Mouse (Mus musculus) heart, adult 8-10 months (tissue): Measurements from ENCODE around the gene Bptf. TPM values are rescaled to one million over a fixed set of nuclear protein-coding genes. Genes with fewer than 3 reads are reported as not detected.
"Not testable (repeated sequence)": the region's sequence is repeated elsewhere in the genome, so short reads cannot be mapped to it uniquely, and the experiment has no call there.

Source experiments
- DNase-seq: peaks from one replicate; pipeline ENCODE4 v3.0.0; 2022; ENCODE audit warnings: low spot score
- total RNA-seq, 4 experiments: library from RNA; stranded (reverse); gene quantifications; 2 replicates each; pipeline ENCODE4 v1.2.4; 2022

The Bptf gene
- 10 to 100 TPM; 24.8 to 30.3 (median 28.6) TPM for total RNA-seq

DNA sequence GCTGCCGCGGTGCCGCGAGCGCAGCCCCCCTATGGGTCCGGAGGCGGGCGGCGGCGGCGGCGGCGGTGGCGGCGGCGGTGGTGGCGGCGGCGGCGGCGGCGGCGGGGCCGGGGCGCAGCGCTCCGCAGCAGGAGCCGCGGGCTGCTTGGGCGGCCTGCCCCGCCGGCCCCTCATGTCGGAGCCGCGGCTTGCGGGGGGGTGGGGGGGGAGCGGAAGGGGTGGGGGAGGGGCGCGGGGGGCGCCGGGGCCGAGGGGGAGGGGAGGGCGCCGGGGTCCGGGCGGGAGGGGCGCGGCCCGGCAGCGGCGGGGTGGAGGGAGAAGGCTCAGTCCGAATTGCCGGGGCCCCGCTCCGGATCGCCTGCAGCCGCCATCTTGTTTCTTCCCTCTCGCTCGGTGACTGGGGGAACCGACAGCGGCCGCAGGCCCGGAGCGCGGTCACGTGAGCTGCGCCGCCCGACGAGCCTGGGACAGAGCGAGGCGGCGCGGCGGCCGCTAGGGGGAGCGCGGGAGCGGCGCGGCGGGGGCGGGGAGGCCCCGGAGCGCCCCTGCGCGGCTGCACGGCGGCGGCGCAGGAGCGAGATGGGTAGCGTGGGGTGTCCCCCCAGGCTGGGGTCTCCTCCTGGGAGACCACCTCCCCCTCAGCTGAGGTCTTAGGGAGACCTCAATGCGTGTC, at the start of gene Bptf:
Gene Bptf (minus strand): TSS at position 379 of the 673 bp plus-strand sequence.
- DNase-seq, result peak; percentile 76

DNA sequence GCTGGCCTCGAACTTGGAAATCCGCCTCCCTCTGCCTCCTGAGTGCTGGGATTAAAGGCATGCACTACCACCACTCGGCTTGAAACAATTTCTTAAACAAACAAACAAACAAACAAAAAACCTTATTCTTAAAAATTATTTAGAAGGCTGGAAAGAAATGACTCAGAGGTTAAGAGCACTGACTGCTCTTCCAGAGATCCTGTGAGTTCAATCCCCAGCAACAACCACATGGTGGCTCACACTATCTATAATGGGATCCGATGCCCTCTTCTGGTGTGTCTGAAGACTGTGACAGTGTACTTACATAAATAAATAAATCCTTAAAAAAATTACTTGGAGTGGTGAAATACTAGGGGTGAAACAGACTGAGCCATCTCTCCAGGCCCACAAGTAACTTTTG, 29.3 kb upstream of the Bptf start:
- no peak for DNase-seq

DNA sequence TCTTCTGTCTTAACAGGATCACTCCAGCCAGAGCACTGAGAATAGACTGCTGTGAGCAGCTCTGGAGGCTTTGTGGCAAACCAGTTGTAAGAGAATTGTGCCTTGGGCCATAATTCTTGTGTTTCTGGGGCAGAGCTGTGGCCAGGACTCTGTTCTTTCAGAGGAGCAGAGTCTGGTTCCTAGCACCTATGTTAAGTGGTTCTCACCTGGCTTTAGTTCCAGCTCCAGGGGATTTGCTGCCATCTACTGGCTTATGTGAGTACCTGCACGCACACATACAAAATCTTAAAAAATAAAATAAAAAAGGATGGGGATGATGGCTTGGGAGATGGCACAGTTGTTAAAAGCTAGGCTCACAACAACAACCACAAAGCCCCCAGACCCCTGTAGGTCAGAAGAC, 27.1 kb upstream of the Bptf start:
- no peak for DNase-seq

DNA sequence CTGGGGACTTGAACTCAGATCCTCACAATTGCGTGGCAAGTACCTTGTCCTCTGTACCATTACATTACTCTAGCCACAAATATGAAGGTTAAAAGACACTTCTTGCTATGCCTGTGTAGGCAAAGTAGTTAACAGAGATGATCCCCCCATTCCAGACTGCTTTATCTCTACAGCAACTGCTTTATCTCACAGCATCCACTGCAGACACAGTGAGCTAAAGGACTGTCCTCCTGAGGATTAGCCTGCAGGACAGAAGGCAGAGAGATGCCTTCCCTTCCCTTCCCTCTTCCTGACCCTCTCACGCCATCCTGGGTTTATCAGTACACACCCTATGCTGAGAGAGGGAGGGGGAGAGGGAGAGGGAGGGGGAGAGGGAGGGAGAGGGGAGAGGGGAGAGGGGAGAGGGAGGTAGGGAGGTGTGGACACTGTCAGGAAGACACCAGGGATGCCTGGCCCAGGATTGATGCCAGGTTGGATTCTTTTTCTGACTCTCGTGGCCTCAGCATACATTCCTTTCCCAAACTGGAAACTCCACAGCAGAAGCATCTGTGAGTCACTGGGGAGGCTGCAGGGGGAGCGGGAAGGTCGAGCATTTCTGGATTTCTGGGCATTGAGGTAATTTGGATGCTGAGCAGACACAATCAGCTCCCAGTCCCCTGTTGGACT, 25.2 kb upstream of the Bptf start:
- no peak for DNase-seq

- DNase-seq, result no peak
These were observed 23.4 kb upstream of the Bptf start for GRCm38 (mm10) chr11:107155292-107155691.

DNA sequence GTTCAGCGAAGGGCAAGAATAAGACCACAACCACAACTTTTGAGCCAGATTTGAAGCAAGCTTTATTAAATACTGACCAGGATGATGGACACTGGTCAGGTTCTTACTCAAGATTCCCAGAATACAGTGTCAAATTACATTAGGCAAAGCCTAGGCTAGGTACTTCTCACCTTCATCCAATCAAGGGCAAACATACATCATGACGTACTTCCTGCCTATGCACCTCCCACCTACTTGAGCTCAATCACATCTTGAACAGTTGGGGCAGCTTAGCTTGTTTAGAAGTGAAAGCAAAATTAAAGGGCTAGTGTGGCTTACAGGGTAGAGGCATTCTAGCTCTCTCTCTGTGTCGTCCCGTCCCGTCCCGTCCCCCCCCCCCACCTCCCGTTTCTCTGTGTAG, 22.5 kb upstream of the Bptf start:
- DNase-seq, result no peak

DNA sequence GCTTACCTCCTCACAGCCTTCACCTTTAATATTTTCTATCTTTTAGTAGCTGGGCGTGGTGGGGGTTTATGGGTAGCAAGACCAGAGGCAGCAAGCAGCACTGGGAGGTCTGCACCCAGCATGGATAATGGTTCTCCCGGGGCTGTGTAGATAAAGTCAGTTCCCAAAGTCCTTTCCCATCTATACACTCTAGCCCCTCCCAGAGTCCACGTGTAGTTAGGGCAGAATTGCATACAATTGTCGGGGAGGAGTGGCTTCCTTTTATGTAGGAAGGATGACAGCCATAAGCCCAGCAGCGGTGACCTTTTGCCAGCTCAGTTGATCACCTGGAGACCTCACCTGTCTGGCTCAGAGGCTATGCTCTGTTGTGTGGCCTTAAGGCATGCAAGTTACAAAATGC, 21.7 kb upstream of the Bptf start:
- DNase-seq, result no peak

GRCm38 (mm10) chr11:107151809-107152208, 19.9 kb upstream of the Bptf start:
- DNase-seq, result no peak

DNA sequence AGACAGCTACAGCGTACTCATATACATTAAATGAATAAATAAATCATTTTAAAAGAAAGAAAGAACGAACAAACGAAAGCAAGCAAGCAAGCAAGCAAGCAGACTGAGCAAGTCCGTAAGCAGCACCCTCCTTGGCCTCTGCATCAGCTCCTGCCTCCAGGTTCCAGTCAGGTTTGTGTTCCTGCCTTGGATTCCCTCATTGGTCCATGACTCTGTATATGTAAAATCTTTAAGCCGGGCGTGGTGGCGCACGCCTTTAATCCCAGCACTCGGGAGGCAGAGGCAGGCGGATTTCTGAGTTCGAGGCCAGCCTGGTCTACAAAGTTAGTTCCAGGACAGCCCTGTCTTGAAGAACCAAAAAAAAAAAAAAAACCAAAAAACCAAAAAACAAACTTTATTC, 12.0 kb upstream of the Bptf start:
- not testable (repeated sequence) for DNase-seq

GRCm38 (mm10) chr11:107142382-107142781, 10.5 kb upstream of the Bptf start:
- DNase-seq, result no peak

DNA sequence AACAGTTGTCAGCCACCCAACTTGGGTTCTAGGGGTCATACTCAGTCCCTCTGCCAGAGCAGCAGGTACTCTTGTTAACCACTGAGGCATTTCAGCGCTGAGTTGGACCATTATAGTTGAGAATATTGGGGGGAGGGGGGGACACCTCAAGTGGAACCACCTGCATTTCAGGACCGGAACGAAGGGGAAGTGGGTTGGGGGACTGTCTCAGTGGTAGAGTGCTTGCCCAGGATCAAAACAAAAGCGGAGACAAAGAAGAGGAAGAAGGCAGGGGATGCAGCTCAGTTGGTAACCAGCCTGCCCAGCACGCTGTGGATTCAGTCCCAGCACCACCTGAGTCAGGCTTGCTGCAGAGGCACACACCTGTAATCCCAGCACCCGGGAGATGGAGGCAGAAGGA, 8.8 kb upstream of the Bptf start:
- DNase-seq, result no peak

- no peak for DNase-seq
These were observed 6.7 kb upstream of the Bptf start for GRCm38 (mm10) chr11:107138633-107139032.

DNA sequence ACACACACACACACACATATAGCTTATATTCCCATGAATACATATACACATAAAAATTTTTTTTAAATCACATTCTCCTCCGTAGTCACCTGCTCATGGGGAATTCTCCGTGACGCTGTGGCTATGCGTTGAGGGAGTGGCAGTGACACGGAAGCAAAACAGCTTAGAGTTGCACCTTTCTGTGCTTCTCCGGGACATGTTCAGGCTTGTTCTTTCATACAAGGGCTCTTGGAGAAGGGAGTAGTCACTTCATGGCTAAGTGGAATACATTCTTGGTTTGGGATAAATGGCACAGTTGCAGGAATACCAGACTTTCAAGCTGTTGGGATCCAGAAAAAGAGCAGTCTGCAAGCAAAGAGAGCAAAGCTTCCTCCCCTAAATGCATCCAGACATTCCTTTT, 5.7 kb upstream of the Bptf start:
- DNase-seq, result no peak

DNA sequence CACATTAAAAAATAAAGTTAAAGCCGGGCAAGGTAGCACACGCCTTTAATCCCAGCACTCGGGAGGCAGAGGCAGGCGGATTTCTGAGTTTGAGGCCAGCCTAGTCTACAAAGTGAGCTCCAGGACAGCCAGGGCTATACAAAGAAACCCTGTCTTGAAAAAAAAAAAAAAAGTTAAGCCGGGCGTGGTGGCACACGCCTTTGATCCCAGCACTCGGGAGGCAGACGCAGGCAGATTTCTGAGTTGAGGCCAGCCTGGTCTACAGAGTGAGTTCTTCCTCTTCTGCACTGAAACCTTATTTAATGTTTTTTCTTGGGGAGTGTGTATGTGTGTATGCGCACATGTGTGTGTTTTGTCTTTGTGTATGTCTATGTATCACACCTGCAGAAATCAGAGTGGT, 4.5 kb upstream of the Bptf start:
- DNase-seq, result not testable (repeated sequence)

- DNase-seq, result no peak
These were observed 3.8 kb upstream of the Bptf start for GRCm38 (mm10) chr11:107135741-107136140.

GRCm38 (mm10) chr11:107132426-107132825, 499 bp upstream of the Bptf start:
- no peak for DNase-seq

GRCm38 (mm10) chr11:107130879-107131748, 813 bp downstream of the Bptf start:
- DNase-seq, result peak; percentile 51

GRCm38 (mm10) chr11:107130221-107130788, 1.6 kb downstream of the Bptf start:
- DNase-seq, result no peak

DNA sequence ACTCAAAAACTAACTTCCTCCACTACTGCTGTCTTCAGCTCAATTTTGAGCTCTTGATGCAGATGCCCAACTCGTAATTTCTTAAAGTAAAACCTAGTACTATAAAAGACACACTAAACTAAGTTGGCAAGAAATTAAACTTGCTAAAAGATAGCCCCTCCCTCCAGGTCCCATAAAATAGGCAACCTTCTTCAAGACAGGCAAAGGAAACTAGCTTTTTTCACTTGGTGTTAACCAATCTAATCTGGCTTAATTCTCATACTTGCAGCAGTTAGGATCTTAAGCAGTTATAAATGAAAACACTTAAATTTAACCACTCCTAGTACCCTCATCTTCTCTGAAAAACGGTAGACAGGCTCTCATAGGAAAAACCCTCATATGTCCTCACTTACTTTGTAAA, 2.3 kb downstream of the Bptf start:
- DNase-seq, result no peak

- not testable (repeated sequence) for DNase-seq
These were observed 5.2 kb downstream of the Bptf start for GRCm38 (mm10) chr11:107126716-107127115.

DNA sequence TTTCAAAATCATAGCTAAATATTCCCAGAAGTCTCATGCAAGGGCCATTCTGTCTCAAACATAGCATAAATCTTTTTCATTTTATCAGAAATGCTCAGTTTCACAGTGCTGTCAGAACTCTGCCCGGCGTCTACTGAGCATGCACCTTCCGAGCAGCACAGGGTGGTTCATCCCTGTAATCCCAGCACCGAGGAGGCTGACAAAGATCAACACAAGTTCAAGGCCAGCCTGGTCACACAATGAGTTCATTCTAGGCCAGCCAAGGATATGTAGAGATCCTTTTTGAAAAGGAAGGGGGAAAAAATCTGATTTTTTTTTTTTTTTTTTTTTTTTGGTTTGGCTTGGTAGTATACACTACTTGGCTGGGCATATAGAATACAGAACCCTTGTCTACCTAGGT, 6.9 kb downstream of the Bptf start:
- no peak for DNase-seq

GRCm38 (mm10) chr11:107124327-107124731, 7.6 kb downstream of the Bptf start:
- DNase-seq, result peak; percentile 38
